Mouse (Mus musculus) megakaryocyte, adult 5-6 weeks (primary cell): ENCODE measurements around the gene Maml3. TPM values are rescaled to one million over a fixed set of nuclear protein-coding genes. Genes with fewer than 3 reads are reported as not detected.

ENCODE experiments used
- ATAC-seq: 2 replicates; pipeline ENCODE4 v1.8.0; 2016; ENCODE audit warnings: mild to moderate bottlenecking, inconsistent platforms; ENCODE audit not compliant: poor library complexity, severe bottlenecking
- total RNA-seq, 2 experiments: library from RNA; stranded (forward) in 1 of 2; stranded (reverse) in 1 of 2; fragments of 153-499, 151-499 nt in 1 of 2; fragments of 221-1000, 200-1000 nt in 1 of 2; gene quantifications; 2 replicates each; pipeline versions ENCODE4 v1.2.3 to v1.2.4; 2015 to 2017

Maml3 gene
- total RNA-seq, 2 experiments from 2014 or later = 3.1 to 4.3 TPM

DNA sequence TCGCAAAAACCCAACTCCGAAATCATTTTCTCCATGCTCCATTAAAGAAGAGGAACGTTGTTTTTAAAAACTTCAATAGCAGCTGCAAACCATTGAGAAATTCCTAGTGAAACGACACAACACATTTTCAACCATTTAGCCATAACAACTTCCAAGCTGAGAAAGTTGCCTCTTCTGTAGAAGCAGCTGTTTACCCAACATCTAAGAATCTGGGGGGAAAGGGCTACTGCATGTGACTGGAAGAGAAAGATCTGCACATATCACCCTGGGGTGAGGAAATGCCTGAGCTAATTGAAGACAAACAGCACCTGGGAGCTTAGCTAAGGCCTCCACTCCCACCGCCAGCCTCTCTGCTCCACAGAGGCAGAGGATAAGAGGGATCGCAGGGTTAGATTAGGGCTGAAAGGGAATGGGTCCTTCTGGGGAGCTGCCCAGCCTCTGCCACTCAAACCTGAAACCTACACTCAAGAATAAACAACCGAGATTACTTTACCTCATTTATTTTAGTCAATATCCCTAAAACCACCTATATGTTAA lies 13.5 kb downstream of the Maml3 start:
- ATAC-seq = no peak

DNA sequence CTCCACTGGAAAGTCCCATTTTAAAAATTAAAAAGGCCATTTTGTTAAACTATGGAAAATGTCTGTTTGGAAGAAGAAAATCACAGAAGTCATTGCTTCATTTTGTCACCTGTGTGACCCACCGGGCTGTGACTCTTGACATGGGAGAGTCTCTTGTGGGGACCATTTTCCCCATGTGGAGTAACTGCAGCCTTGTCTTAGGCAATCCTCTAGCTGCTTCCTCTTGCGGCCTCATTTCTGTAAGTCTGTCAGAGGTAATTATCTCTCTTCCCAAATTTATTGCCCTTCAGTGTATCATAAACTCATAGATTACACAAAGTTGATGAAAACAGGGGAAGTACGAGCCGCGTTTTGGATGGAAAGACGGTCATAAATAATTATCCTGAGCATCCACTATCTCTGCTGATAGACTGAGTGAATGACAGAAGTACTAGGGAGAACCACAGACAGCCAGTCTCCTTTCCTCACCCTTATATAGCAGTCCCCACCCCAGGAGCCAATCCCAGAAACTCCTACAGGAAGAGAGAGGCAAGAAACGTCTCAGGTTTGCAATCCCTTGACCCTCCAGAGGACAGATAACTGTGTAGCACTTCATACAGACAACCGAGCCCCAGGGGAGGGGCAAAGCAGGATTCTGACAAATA lies 14.5 kb downstream of the Maml3 start:
- ATAC-seq = peak; percentile 58

DNA sequence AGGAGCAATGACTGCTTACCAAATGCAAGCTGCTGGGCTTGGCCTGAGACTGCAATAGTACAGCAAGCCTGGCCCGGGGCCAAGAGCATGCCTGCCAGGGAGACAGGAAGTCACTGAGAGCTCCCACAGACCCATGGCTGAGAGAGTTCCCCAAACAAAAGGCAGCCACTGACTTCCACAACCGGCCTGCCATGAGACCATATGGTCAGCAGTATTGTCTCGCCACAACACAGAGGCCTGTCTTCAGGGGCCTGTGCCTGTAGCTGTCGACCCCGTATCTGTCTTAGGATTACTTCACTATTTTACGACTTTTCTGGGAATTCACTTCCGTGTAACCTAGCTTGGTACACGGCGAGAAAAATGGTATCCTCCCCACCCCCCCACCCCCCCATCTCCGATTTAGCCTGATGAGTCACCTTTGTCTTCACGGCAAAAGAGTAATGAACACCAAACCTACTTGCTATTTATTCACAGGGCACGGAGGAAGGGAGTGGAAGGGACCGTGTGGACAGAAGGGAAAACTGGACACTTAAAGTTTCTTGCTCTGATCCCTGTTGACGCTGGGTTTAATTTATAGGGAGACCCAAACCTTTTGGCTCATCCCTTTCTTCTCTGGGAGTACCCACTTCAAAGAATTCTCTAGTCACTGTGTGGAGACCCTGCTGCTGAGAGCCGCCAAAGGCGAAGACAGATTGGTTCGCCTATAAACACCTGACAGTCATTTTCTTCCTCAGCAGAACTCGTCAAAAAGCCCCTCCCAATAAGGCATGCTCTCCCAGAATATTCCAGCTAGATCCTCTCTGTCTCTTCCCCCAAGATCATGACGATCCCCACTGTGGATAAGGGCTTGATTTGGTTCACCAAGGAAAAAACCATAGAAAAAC lies 16.2 kb downstream of the Maml3 start:
- ATAC-seq = peak; percentile 88

DNA sequence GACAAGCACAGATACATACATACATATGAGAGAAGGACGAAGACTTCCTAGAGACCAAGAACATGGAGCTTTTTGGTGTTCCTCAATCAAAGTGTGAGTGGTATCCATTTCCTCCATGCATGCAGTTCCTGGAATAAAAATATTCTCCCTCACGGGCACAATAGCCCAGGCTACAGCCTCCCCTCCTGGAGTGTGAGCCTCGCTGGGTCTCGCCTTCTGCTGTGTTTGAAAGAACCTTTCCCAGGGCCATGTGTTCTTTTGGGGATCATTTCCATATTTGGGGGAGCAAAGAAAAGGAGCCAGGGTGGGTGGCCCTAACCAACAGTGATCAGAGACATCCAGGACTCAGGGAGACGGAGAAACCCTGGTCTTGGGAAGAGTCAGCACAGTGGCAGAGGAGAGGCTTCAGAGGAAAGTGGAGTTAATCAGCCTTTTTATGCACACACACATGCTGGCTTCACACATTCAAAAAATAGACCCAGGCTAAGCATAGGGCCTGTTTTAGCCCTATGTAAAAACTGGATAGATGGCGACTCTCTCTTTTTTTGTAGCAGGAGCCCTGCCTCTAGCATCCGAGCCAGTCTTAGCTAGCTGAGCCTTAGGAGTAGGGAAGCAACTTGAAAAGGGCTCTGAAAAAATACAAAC lies 17.1 kb downstream of the Maml3 start:
- ATAC-seq = no peak

DNA sequence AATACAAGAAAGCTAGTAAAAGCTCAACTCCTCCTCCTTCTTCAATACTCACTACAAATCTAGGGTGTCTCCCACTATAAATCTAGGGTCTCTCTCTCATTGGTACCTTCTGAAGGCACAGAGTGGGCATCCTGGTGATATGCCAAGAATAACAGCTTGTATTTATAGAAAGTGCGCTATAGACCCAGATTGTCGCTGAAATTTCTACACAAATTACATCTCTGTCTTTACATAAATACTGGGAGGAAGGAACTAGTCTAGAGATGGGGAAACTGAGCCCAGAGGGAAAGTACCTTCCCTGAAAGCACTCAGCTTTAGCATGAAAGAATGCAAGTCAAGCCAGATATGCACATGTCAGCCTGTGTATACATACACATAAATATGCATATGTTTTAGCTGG lies 26.1 kb downstream of the Maml3 start:
- no peak for ATAC-seq

DNA sequence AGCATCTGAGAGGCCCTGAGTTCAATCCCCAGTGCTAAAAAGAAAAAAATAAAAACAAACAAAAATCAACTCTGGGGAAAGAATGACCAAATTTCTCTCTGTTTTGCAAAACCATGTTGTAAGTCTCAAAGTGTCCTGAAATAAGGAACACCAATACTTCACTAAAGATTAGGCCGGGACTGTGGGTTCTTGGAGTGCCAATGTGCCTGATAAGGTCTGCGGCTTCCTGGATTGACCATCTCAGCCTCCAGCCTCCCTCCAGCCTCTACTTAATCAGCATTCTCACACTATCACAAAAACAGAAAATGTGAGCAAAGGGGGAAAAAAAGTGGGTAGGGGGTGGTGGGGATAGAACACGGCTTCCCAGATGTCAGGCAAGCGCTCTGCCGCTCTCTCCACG lies 30.9 kb downstream of the Maml3 start:
- no peak for ATAC-seq

DNA sequence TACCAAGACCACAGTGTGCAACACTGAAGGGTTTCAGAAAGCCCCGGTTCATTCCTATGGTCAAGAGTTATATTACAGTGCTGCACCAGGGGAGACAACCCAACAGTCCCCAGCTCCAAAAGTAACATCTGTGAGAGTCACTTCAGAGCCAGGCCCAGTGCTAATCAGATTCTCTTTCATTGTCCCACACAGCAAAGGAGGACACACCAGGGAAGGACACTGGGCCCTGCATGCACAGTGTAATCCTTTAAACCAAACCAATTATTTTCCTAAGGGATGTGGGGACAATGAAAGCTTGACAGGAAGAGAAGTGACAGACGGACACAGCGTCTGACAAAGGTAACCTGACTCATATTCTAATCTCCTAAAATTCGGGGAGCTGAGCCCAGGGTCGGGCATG lies 32.9 kb downstream of the Maml3 start:
- ATAC-seq = no peak

DNA sequence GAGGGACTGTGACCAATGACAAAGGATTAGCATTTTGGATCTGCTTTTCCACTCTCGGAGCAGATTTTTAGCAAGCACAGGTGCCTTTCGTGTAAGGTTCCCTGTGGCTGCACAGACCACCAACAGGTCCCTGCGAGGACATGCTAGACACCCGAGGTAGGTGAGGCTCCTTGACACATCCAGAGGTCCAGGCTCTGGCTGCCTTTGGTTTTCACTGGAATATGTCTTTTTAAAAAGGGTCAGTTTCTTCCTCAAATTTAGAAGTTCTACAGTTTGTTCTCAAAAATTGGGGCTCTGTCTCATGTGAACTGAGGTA lies 34.8 kb downstream of the Maml3 start:
- no peak for ATAC-seq

DNA sequence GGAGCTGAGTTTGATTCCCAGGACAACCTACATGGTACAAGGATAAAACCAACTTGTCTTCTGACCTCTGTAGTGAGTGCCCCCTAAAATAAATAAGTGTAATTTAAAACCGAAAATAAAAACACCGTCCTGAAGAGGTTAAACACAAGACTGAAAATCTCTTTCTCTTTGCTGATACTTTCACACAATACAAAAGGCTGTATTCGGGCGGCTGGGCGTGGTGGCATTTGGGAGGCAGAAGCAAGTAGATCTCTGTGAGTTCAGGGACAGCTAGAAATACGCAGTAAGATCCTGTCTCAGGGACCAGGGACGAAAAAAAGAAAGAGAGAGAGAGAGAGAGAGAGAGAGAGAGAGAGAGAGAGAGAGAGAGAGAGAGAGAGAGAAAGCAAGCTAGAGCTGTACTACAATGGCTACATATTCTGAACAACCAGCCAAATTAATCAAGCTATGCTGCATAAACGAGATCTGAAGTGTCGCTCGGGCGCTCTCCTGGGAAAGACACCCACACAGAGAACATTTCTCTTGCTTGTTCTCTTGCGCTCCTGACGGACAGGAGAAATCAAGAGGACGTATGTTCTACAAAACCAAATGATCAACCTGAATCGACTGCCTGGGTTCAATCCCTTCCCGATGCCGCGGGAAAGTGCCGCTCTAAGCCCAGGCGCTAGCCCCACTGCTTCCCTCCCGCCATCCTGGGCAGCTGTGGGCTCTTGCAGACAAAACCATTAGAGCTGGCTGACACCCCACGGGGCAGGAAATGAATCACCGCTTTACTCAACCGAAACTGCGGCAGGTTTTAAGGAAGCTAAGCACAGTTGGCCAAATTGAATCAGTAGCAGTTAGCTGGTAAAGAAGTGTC lies 35.3 kb downstream of the Maml3 start:
- peak; percentile 97 for ATAC-seq

DNA sequence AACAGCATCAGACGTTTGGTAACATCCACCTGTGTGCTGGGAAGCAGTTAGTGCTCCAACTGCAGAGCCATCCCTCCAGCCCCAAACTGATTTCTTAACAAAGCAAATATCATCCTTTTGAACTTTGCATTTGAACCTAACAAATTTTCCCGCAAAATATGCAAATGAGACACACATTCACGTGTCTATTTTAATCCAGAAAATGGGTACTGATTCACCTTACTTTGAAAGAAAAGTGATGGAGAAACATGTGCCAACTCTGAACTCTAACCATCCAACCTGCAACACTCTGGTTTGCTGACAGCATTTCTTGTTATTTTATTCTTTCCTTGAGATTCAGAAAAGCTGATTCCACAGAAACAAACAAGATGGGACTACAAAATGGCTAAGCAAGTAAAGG lies 36.0 kb downstream of the Maml3 start:
- no peak for ATAC-seq

DNA sequence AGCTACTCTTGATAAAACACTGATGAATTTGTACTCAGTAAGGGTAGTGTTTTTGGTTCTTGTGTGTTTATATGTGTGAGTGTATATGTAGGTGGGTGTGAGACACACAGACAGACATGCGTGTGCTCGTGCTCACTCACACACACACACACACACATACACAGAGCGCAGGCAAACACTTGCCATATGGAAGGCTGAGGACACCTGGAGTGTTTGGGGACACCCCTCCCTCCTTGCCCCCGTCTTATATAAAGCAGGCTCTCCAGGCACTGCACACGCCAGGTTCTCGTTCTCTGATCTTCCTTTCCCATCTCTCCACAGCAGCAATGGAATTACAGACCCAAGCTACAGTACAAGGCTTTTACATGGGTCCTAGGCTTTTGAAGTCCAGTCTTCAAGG lies 37.7 kb downstream of the Maml3 start:
- no peak for ATAC-seq

DNA sequence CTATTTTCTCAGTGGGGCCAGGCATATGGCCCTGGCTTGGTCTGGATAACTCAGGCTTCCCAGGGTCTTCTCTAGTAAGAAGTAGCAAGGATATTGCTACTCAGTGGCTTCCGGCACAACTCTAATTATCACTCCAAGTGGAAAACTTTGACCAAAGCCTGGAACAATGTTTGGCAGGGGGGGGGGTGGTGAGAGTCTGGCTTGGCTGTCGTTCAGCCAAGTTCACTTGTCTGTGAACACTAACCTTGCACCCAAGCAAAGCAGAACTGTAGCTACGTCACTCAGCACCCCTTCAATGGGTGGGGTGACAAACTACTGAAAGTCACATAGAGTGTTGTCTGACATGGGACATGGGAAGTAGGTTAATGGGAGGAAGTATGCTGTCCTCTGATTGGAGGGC lies 38.7 kb downstream of the Maml3 start:
- ATAC-seq = no peak

DNA sequence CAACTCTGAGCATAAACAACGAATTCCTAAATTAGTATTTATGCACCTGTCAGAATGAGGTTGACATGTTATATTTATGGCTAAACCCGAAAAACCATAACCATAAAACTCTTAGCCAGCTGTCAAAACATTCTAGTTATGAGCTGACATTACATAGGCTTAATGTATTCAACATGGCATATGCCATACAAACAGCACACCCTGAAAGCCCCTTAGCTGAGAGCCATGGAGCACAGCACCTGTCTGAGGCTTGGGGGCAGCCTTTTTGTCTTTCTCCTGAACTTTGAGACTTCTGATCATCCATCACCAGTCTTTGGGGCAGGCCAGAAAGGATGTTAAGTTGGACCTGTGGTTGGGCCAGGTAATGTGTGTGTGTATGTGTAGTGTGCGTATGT lies 41.6 kb downstream of the Maml3 start:
- no peak for ATAC-seq

DNA sequence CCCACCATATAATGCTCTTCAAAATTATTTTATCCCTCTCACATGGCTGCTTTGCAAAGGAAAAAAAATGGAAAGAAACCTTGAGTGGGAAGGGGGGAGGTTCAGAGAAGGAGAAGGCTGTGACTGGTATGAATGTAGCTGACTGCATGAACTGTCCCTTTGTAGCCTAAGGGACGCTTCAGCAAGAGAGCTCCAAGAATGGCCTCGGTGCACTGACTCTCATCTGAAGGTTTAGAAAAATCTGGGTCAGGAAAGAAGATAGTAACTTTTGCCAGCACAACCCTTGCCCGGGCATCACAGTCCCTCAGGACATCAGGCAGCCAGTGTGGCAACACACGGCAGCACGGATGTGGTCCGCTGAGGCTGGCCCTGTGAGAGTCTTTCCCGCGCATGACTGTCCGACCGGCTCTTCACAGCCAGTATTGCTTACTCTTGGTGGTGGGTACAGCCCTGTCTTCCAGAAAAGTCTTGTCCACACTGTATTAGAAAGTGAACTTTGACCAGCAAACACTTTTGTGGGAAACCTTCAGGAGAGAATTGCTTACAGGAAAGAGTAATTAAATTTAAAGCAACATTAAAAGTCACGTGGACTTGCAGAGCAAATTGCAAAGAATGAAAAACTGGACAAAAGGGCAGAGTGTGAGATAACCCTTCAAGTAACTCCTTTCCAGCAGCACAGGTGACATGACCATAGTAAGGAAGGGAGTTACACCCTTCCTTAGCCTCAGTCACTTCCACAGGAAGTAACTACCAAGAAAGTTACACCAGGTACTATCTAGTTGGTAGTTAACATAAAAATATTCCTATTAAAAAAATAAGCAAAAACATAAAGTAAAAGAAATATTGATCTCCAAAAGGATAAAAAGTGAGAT lies 42.3 kb downstream of the Maml3 start:
- no peak for ATAC-seq

DNA sequence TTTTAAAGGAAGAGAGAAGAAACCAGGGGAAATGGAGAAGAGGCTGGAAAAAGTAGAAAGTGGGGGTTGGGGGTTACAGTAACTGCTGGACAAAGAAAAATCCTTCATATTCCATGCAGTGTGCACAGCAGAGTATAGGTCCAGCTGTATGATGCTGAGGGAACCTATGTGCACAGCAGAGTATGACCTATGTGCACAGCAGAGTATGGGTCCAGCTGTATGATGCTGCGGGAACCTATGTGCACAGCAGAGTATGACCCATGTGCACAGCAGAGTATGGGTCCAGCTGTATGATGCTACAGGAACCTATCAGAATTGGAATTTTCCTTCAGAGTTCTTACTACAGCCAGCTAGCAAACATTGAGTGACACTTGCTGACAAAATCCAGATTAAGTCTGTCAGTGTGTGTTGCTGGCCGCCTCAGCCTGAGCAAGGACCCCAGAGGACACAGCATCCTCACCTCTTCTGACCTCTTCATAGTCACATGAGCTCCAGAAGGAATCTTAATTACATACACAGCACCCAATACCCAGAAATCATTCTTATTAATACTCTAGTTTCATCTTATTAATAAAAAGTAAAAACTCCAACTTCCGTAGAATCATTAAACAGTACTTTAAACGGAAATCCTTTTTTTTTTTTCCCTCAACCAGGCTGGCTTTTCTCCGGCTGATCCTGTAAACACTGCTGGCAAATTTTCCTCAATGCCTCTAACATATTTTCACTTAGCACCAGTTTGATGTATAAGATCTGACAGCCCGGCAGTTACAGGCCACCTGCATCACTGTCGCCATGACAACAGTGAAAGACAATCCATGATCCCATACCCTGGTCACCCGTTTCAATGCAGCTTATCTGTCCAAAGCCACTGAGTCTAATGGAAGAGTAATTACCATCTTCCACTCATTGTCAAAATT lies 43.1 kb downstream of the Maml3 start:
- no peak for ATAC-seq

DNA sequence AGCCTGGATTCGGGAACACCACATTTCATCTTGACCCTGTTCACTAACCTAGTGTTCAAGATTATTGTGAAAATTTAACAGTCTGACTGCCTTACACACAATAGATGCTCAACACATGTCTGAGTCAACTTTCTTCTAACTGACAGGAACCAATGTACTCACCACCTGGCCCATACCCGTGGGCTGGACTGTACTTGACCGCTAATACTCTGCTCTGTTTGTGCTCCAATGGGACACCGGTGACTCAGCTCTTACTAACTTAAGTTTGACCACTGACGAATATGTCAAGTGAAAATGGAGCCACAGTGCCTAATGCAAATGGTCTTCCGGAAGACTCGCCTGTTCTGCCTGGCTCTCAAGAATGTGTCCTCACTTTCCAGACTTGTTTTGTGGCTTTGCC lies 44.0 kb downstream of the Maml3 start:
- ATAC-seq = no peak

DNA sequence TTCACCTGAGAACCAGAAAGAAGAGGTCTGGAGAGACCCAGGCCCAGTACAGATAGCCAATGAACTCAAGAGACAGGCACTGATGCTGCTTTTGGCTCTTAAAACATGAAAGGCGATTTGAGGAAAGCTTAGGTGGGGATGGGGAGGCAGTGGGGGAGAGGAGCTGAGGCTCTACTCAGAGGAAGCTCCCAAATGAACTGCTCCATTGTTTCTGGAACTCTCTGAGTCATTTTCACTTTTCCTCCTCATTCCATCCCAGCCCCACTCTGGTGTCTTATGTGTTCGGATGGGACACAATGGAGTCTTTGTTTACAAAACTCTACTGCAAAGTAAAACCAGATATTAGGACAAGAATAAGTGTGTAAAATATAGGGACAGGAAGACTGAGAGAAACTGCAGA lies 53.1 kb downstream of the Maml3 start:
- ATAC-seq = no peak

DNA sequence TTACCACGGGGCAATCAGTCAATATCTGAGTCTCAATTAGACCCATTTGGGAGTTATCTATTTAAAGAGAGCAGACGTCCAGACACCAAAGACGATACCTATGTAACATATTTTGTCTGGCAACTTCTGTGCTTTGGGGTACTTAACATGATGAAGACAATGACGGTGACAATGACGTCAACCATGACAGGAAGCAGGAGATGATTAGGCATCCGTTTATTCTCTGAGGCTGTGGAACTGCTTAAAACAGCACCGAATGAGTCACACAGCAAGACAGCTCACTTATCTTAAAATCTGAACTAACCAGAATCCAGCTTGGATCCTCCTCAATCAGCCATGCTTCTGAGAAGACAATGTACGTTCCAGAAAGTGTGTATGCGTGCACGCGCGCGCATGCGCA lies 56.8 kb downstream of the Maml3 start:
- ATAC-seq = no peak

DNA sequence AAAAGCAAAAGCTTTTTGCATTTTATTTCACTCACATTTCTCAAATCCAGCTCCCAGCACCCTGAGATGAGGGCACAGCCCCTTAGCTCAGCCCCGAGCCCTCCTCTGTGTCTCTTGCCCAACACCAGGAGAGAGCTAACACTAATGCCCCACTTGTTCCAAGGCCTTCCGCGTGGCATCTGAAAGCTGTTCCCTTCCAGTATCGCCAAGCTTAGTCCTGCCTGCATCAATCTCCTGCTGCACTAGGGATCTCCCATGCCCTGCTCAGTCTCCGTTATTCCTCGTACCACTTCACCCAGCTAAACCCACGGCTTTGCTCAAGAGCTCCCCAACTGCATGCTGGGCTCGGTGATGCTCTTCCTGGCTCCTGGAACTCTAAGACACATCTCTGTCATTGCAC lies 57.3 kb downstream of the Maml3 start:
- ATAC-seq = no peak
